Mouse (Mus musculus) heart, embryonic 13.5 days (tissue): Measurements from ENCODE around the gene Rbak. TPM values are rescaled to one million over a fixed set of nuclear protein-coding genes. Genes with fewer than 3 reads are reported as not detected.
"Not testable (repeated sequence)": the region's sequence is repeated elsewhere in the genome, so short reads cannot be mapped to it uniquely, and the experiment has no call there.

Experiments
- ATAC-seq: fragments of 200-750 bp; cut with Nextera tagmentation; 2 replicates; pipeline ENCODE4 v1.8.0; 2017; ENCODE audit warnings: moderate TSS enrichment; ENCODE audit not compliant: insufficient number of reproducible peaks, low FRiP score, low TSS enrichment; ENCODE audit errors: extremely low read depth
- H3K27ac ChIP-seq: fragments of 300-500 bp; sonication (generic); replicated peaks from 2 replicates; pipeline ENCODE4 v1.5.1; 2015; ENCODE audit warnings: moderate library complexity, mild to moderate bottlenecking, inconsistent platforms
- H3K27me3 ChIP-seq: fragments of 300-500 bp; sonication (generic); replicated peaks from 2 replicates; pipeline ENCODE4 v1.6.1; 2015; ENCODE audit warnings: mild to moderate bottlenecking, inconsistent platforms
- H3K36me3 ChIP-seq: fragments of 300-500 bp; sonication (generic); 2 replicates; pipeline ENCODE4 v1.6.1; 2015; ENCODE audit warnings: mild to moderate bottlenecking, inconsistent platforms
- H3K4me1 ChIP-seq: fragments of 300-500 bp; sonication (generic); 2 replicates; pipeline ENCODE4 v1.6.1; 2015; ENCODE audit warnings: inconsistent platforms
- H3K4me2 ChIP-seq: fragments of 300-500 bp; sonication (generic); 2 replicates; pipeline ENCODE4 v1.6.1; 2015; ENCODE audit warnings: inconsistent platforms, mild to moderate bottlenecking, moderate library complexity
- H3K4me3 ChIP-seq: fragments of 300-500 bp; sonication (generic); 2 replicates; pipeline ENCODE4 v1.5.1; 2015; ENCODE audit warnings: moderate library complexity, mild to moderate bottlenecking, inconsistent platforms
- H3K9ac ChIP-seq: fragments of 300-500 bp; sonication (generic); 2 replicates; pipeline ENCODE4 v1.6.1; 2015; ENCODE audit warnings: inconsistent platforms, mild to moderate bottlenecking, moderate library complexity
- H3K9me3 ChIP-seq: fragments of 300-500 bp; sonication (generic); 2 replicates; pipeline ENCODE4 v1.6.1; 2016; ENCODE audit warnings: inconsistent platforms
- WGBS: fragments of 180-500 bp; shearing (Covaris S2); methylation state at CpG from one replicate; pipeline ENCODE4 v1.1.7; 2015; ENCODE audit warnings: mixed read lengths; 5-methylcytosine and 5-hydroxymethylcytosine counted together
- polyA plus RNA-seq: library from polyadenylated mRNA; unstranded; fragments of >200 nt; fragmentation: Nextera tagmentation; extraction: Ambion mirVana; gene quantifications from 2 replicates; pipeline ENCODE4 v1.2.1, GENCODE M21; 2015

Rbak gene
- polyA plus RNA-seq, 1 experiment from 2014 or later = 7.8 TPM

DNA sequence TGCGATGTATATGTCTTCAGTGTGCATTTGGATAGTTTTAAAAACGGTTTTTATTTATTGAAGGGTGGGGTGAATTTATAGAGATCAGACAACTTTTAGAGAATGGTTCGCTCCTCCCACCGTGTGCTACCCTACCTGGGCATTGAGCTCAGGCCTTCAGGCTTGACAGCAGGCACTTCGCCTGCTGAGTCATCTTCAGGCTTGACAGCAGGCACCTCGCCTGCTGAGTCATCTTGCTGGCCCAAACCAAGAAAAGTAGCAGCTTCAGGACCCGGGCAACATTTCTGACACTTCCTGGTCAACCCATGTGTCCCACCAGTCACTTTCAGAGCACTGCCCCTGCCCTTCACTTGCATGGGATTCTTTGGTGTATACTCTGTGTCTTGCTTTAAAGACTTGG is 45.5 kb downstream of the Rbak start:
- Histone ChIP-seq H3K4me2 (no peak overlapping the region), H3K27ac (no peak overlapping the region), H3K4me1 (peaks cover 6% of the 10 kb centered on the region; the same call in 1 of the 2 replicates), H3K9me3 (no peaks in the 10 kb centered on the region), H3K4me3 (no peak overlapping the region), H3K36me3 (no peaks in the 10 kb centered on the region), H3K9ac (no peak overlapping the region), H3K27me3 (no peaks in the 10 kb centered on the region; the same call in 1 of the 2 replicates)
- no peak for ATAC-seq
- WGBS = 83% methylated on average over 7 of the region's 7 CpGs

DNA sequence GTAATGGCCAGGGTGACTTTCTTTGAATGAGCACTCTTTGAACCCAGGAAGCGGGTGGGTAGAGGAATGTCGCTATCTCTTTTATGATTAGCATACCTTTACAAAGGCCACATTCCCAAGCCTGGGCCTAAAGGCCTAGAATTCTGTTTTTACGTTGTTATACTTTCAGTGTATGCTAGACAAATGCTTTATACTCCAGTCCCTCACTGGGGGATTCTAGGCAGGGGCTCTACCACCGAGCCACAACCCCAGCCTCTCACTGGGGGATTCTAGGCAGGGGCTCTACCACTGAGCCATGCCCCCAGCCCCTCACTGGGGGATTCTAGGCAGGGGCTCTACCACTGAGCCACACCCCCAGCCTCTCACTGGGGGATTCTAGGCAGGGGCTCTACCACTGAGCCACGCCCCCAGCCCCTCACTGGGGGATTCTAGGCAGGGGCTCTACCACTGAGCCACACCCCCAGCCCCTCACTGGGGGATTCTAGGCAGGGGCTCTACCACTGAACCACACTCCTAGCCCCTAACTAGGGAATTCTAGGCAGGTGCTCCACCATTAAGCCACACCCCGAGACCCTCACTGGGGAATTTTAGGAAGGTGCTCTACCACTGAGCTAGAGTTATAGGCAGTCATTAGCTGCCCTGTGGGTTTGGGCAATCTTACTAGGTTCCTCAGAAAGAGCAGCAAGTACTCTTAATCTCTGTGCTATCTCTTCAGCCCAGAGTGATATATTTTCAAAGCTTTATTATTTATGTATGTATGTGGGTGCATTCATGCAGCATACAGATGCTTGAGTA is 46.2 kb downstream of the Rbak start:
- not testable (repeated sequence) for H3K27me3 ChIP-seq, H3K4me2 ChIP-seq, H3K4me3 ChIP-seq, H3K27ac ChIP-seq, H3K9me3 ChIP-seq, H3K4me1 ChIP-seq, H3K36me3 ChIP-seq, H3K9ac ChIP-seq, ATAC-seq
- WGBS = 70% methylated on average over 4 of the region's 6 CpGs

DNA sequence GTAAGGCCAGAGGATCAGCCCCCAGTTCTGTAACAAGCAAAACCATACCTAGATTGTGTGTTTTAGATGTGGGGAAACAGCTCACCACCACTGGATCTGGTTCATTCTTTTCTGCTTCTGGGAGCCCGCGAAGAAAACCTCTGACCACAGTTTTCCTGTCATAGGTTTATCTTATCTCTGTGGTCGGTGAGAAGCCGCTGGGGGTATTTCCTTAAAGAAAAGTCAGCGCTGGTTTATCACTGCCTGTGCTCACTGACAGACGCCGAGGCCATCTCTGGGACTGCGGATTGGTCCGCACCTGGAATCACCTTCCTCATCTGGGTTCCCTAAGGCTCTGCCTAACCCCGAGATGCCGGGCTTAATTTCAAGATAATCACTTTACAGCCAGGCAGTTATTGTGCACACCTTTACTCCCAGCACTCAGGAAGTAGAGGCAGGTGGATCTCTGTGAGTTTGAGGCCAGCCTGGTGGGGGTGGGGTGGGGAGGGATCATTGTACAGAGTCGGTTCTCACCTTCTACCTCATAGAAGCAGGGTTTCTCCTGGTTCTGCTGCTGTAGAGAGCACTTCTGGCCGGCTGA is 47.5 kb downstream of the Rbak start:
- Histone ChIP-seq H3K27ac (no peak overlapping the region), H3K27me3 (no peaks in the 10 kb centered on the region; the same call in 1 of the 2 replicates), H3K9ac (no peak overlapping the region), H3K4me1 (0 out of 2 replicates have a peak, but pooled peaks cover 4% of the 10 kb centered on the region), H3K4me3 (no peak overlapping the region), H3K4me2 (no peak overlapping the region), H3K9me3 (peaks cover 16% of the 10 kb centered on the region; the same call in 1 of the 2 replicates), H3K36me3 (no peaks in the 10 kb centered on the region)
- ATAC-seq = no peak
- 32% methylated on average over 13 of the region's 13 CpGs for WGBS

DNA sequence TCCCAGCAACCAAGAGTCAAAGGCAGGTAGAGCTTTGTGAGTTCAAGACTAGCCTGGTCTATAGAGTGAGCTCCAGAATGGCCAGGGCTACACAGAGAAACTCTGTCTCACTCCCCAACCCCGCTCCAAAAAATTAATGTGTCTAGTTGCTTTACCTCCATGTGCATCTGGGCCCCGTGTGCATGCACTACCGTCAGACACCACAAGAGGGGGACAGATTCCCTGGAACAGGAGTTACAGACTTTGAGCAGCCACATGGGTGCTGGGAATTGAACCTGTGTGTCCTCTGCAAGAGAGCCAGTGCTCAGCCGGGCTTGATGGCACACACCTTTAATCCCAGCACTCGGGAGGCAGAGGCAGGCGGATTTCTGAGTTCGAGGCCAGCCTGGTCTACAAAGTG is 50.2 kb downstream of the Rbak start:
- 86% methylated on average over 7 of the region's 7 CpGs for WGBS
- ATAC-seq = no peak
- Histone ChIP-seq H3K27me3 (no peaks in the 10 kb centered on the region), H3K9ac (no peak overlapping the region), H3K9me3 (peaks cover 16% of the 10 kb centered on the region; the same call in 1 of the 2 replicates), H3K4me1 (0 out of 2 replicates have a peak, but pooled peaks cover 4% of the 10 kb centered on the region), H3K4me2 (no peak overlapping the region), H3K36me3 (no peaks in the 10 kb centered on the region), H3K27ac (no peak overlapping the region), H3K4me3 (no peak overlapping the region)

GRCm38 (mm10) chr5:143129101-143129500 is 51.5 kb downstream of the Rbak start:
- ATAC-seq = no peak

GRCm38 (mm10) chr5:143127837-143128236 is 52.7 kb downstream of the Rbak start:
- Histone ChIP-seq H3K9ac (no peak overlapping the region), H3K4me2 (no peak overlapping the region), H3K4me1 (0 out of 2 replicates have a peak, but pooled peaks cover 3% of the 10 kb centered on the region), H3K27ac (no peak overlapping the region), H3K27me3 (no peaks in the 10 kb centered on the region), H3K9me3 (peaks cover 16% of the 10 kb centered on the region; the same call in 1 of the 2 replicates), H3K4me3 (no peak overlapping the region), H3K36me3 (no peaks in the 10 kb centered on the region)
- 64% methylated on average over 8 of the region's 8 CpGs for WGBS
- ATAC-seq = no peak

More at GRCm38 (mm10) chr5:143129101-143129500, 51.5 kb downstream of the Rbak start:
- Histone ChIP-seq H3K27ac (no peak overlapping the region), H3K4me1 (0 out of 2 replicates have a peak, but pooled peaks cover 4% of the 10 kb centered on the region), H3K4me3 (no peak overlapping the region), H3K9me3 (peaks cover 16% of the 10 kb centered on the region; the same call in 1 of the 2 replicates), H3K36me3 (no peaks in the 10 kb centered on the region), H3K27me3 (no peaks in the 10 kb centered on the region), H3K9ac (no peak overlapping the region), H3K4me2 (no peak overlapping the region)
- WGBS = 87% methylated on average over 16 of the region's 16 CpGs

GRCm38 (mm10) chr5:143126908-143127307 is 53.7 kb downstream of the Rbak start:
- Histone ChIP-seq H3K4me2 (no peak overlapping the region), H3K36me3 (no peaks in the 10 kb centered on the region), H3K4me3 (no peak overlapping the region), H3K4me1 (no peaks in the 10 kb centered on the region), H3K9me3 (peaks cover 16% of the 10 kb centered on the region; the same call in 1 of the 2 replicates), H3K27ac (no peak overlapping the region), H3K27me3 (no peaks in the 10 kb centered on the region), H3K9ac (no peak overlapping the region)
- no peak for ATAC-seq
- 67% methylated on average over 4 of the region's 4 CpGs for WGBS

DNA sequence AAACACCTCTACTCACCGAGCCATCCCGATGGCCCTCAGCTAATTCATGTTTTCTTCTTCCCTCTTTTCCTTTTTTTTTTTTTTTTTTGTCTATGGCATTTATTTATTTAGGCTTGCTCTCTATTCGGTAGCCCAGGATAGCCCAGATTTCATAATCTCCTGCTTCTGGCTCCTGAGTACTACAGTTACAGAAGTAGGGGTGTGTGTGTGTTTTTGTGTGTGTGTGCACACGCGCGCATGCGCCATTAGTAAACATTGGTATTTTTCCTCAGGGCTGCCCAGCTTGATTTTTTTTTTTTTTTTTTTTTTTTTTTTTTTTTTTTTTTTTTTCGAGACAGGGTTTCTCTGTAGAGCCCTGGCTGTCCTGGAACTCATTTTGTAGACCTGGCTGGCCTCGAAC is 54.5 kb downstream of the Rbak start:
- no peaks in the 10 kb centered on the region for H3K27me3 ChIP-seq
- H3K4me2 ChIP-seq = no peak overlapping the region
- H3K9me3 ChIP-seq = peaks cover 16% of the 10 kb centered on the region; the same call in 1 of the 2 replicates
- H3K27ac ChIP-seq = no peak overlapping the region
- no peak overlapping the region for H3K9ac ChIP-seq
- no peaks in the 10 kb centered on the region for H3K4me1 ChIP-seq
- no peak overlapping the region for H3K4me3 ChIP-seq
- H3K36me3 ChIP-seq = no peaks in the 10 kb centered on the region
- no peak for ATAC-seq
- WGBS = 85% methylated on average over 9 of the region's 9 CpGs

GRCm38 (mm10) chr5:143125601-143126000 is 55.0 kb downstream of the Rbak start:
- Histone ChIP-seq H3K27ac (no peak overlapping the region), H3K36me3 (no peaks in the 10 kb centered on the region), H3K27me3 (no peaks in the 10 kb centered on the region), H3K9ac (no peak overlapping the region), H3K4me2 (no peak overlapping the region), H3K4me3 (no peak overlapping the region), H3K4me1 (no peaks in the 10 kb centered on the region), H3K9me3 (peaks cover 16% of the 10 kb centered on the region; the same call in 1 of the 2 replicates)
- no peak for ATAC-seq
- WGBS = 68% methylated on average over 7 of the region's 7 CpGs

GRCm38 (mm10) chr5:143124805-143125378 is 55.7 kb downstream of the Rbak start:
- Histone ChIP-seq H3K9me3 (peaks cover 16% of the 10 kb centered on the region; the same call in 1 of the 2 replicates), H3K9ac (no peak overlapping the region), H3K36me3 (no peaks in the 10 kb centered on the region), H3K4me1 (no peaks in the 10 kb centered on the region), H3K27me3 (no peaks in the 10 kb centered on the region), H3K27ac (no peak overlapping the region), H3K4me2 (no peak overlapping the region), H3K4me3 (no peak overlapping the region)
- no peak for ATAC-seq
- WGBS = 80% methylated on average over 4 of the region's 4 CpGs

GRCm38 (mm10) chr5:143122673-143123072 is 57.9 kb downstream of the Rbak start:
- no peak overlapping the region for H3K9ac ChIP-seq
- H3K36me3 ChIP-seq = no peaks in the 10 kb centered on the region
- H3K9me3 ChIP-seq = no peaks in the 10 kb centered on the region
- H3K4me1 ChIP-seq = no peaks in the 10 kb centered on the region
- no peak overlapping the region for H3K4me2 ChIP-seq
- no peaks in the 10 kb centered on the region for H3K27me3 ChIP-seq
- no peak for ATAC-seq
- H3K4me3 ChIP-seq = no peak overlapping the region
- no peak overlapping the region for H3K27ac ChIP-seq
- WGBS = 21% methylated on average over 1 of the region's 1 CpGs
